Mouse (Mus musculus) forebrain, embryonic 15.5 days (tissue): ENCODE results near the gene Asphd2. TPM values are rescaled to one million over a fixed set of nuclear protein-coding genes. Genes with fewer than 3 reads are reported as not detected.

Source experiments
- ATAC-seq: fragments of 200-750 bp; cut with Nextera tagmentation; replicated peaks from 2 replicates; pipeline ENCODE4 v1.8.0; 2017; ENCODE audit warnings: mild to moderate bottlenecking, moderate TSS enrichment, moderate library complexity
- H3K27ac ChIP-seq: fragments of 300-500 bp; sonication (generic); replicated peaks from 2 replicates; pipeline ENCODE4 v1.5.1; 2015; ENCODE audit warnings: mild to moderate bottlenecking, inconsistent platforms
- H3K27me3 ChIP-seq: fragments of 300-500 bp; sonication (generic); 2 replicates; pipeline ENCODE4 v1.6.1; 2015; ENCODE audit warnings: inconsistent platforms
- H3K36me3 ChIP-seq: fragments of 300-500 bp; sonication (generic); 2 replicates; pipeline ENCODE4 v1.6.1; 2015; ENCODE audit warnings: mild to moderate bottlenecking, inconsistent platforms
- H3K4me1 ChIP-seq: fragments of 300-500 bp; sonication (generic); 2 replicates; pipeline ENCODE4 v1.6.1; 2015; ENCODE audit warnings: inconsistent platforms
- H3K4me2 ChIP-seq: fragments of 300-500 bp; sonication (generic); replicated peaks from 2 replicates; pipeline ENCODE4 v1.6.1; 2015; ENCODE audit warnings: mild to moderate bottlenecking, inconsistent platforms
- H3K4me3 ChIP-seq: fragments of 300-500 bp; sonication (generic); 2 replicates; pipeline ENCODE4 v1.5.1; 2015; ENCODE audit warnings: mild to moderate bottlenecking, inconsistent platforms
- H3K9ac ChIP-seq: fragments of 300-500 bp; sonication (generic); replicated peaks from 2 replicates; pipeline ENCODE4 v1.6.1; 2015; ENCODE audit warnings: mild to moderate bottlenecking, inconsistent platforms
- H3K9me3 ChIP-seq: fragments of 300-500 bp; sonication (generic); 2 replicates; pipeline ENCODE4 v1.6.1; 2016; ENCODE audit warnings: inconsistent platforms
- WGBS: fragments of 180-500 bp; shearing (Covaris S2); methylation state at CpG from one replicate; pipeline ENCODE4 v1.1.7; 2015; ENCODE audit warnings: mixed read lengths; 5-methylcytosine and 5-hydroxymethylcytosine counted together
- polyA plus RNA-seq: library from polyadenylated mRNA; unstranded; fragments of >200 nt; fragmentation: Nextera tagmentation; extraction: Ambion mirVana; gene quantifications from 2 replicates; pipeline ENCODE4 v1.2.1, GENCODE M21; 2015

Asphd2 gene
- polyA plus RNA-seq, 1 experiment from 2014 or later = 81.7 TPM

- H3K36me3 ChIP-seq = peaks cover 23% of the 10 kb centered on the region
- H3K9me3 ChIP-seq = no peaks in the 10 kb centered on the region
- peak overlapping the region; percentile 12; the same call in 1 of the 2 replicates for H3K27ac ChIP-seq
- no peaks in the 10 kb centered on the region for H3K27me3 ChIP-seq
- under 1% methylated on average over 22 of the region's 24 CpGs for WGBS
- ATAC-seq = peak; percentile 64
- H3K9ac ChIP-seq = peak overlapping the region; percentile 71
- peak overlapping the region; percentile 76 for H3K4me2 ChIP-seq
- H3K4me1 ChIP-seq = peaks cover 33% of the 10 kb centered on the region
- H3K4me3 ChIP-seq = peak overlapping the region; percentile 84
These were observed 51.5 kb downstream of the Asphd2 start for GRCm38 (mm10) chr5:112343205-112343595.

GRCm38 (mm10) chr5:112342463-112343204 is 52.0 kb downstream of the Asphd2 start, which contains the start of the genes Srrd and Hps4:
Srrd (minus strand) TSS chr5:112343040.
Hps4 (plus strand) TSS chr5:112343083.
- Histone ChIP-seq H3K36me3 (peaks cover 23% of the 10 kb centered on the region), H3K4me2 (peak within 1 kb of the TSS; percentile 76), H3K4me1 (peaks cover 33% of the 10 kb centered on the region), H3K4me3 (peak within 1 kb of the TSS; percentile 84), H3K9me3 (no peaks in the 10 kb centered on the region), H3K27me3 (no peaks in the 10 kb centered on the region), H3K27ac (peak within 1 kb of the TSS; percentile 44), H3K9ac (peak within 1 kb of the TSS; percentile 71)
- peak; percentile 72 for ATAC-seq
- 2% methylated on average over 64 of the region's 64 CpGs for WGBS

GRCm38 (mm10) chr5:112339215-112339614 is 55.5 kb downstream of the Asphd2 start:
- no peak overlapping the region for H3K4me2 ChIP-seq
- ATAC-seq = no peak
- no peaks in the 10 kb centered on the region for H3K27me3 ChIP-seq
- no peak overlapping the region for H3K27ac ChIP-seq
- H3K9ac ChIP-seq = no peak overlapping the region
- peaks cover 53% of the 10 kb centered on the region for H3K36me3 ChIP-seq
- peaks cover 22% of the 10 kb centered on the region for H3K4me1 ChIP-seq
- no peaks in the 10 kb centered on the region for H3K9me3 ChIP-seq
- 80% methylated on average over 7 of the region's 7 CpGs for WGBS
- H3K4me3 ChIP-seq = no peak overlapping the region

- Histone ChIP-seq H3K4me2 (no peak overlapping the region), H3K27me3 (no peaks in the 10 kb centered on the region), H3K27ac (no peak overlapping the region), H3K36me3 (peaks cover 74% of the 10 kb centered on the region), H3K4me3 (no peak overlapping the region), H3K9me3 (no peaks in the 10 kb centered on the region), H3K9ac (no peak overlapping the region), H3K4me1 (peaks cover 6% of the 10 kb centered on the region)
- 95% methylated on average over 22 of the region's 22 CpGs for WGBS
- ATAC-seq = no peak
These were observed 57.7 kb downstream of the Asphd2 start for GRCm38 (mm10) chr5:112337004-112337403.

GRCm38 (mm10) chr5:112335473-112335872 is 59.2 kb downstream of the Asphd2 start:
- no peak overlapping the region for H3K4me3 ChIP-seq
- peaks cover 89% of the 10 kb centered on the region for H3K36me3 ChIP-seq
- H3K27ac ChIP-seq = no peak overlapping the region
- ATAC-seq = no peak; the same call in 1 of the 2 replicates
- no peaks in the 10 kb centered on the region for H3K4me1 ChIP-seq
- H3K4me2 ChIP-seq = no peak overlapping the region
- no peaks in the 10 kb centered on the region for H3K27me3 ChIP-seq
- no peak overlapping the region for H3K9ac ChIP-seq
- WGBS = 32% methylated on average over 2 of the region's 2 CpGs
- H3K9me3 ChIP-seq = no peaks in the 10 kb centered on the region

Other genes with a start within 250 kb of the Asphd2 start
- 1.6 and 1.8 TPM in 2 replicates for gene Cryba4, start 142.3 kb downstream of the Asphd2 start, polyA plus RNA-seq
- gene Crybb1, start 139.1 kb downstream of the Asphd2 start, polyA plus RNA-seq = 5.4 and 5.5 TPM in 2 replicates
- gene Tpst2, start 118.2 kb downstream of the Asphd2 start, polyA plus RNA-seq = 28.8 and 29.5 TPM in 2 replicates
- gene Tfip11, start 68.5 kb downstream of the Asphd2 start, polyA plus RNA-seq = 33.9 and 34.4 TPM in 2 replicates
- 54.0 and 57.5 TPM in 2 replicates for gene Srrd, start 51.8 kb downstream of the Asphd2 start, polyA plus RNA-seq
- 33.4 and 33.8 TPM in 2 replicates for gene Hps4, start 51.8 kb downstream of the Asphd2 start, polyA plus RNA-seq
- 0.08 and 0.27 TPM in 2 replicates for gene Gm6583, start 38.8 kb downstream of the Asphd2 start, polyA plus RNA-seq
- 0.84 and 1.0 TPM in 2 replicates for gene Gm6588, start 54.6 kb upstream of the Asphd2 start, polyA plus RNA-seq
- gene Sez6l, start 182.3 kb upstream of the Asphd2 start, polyA plus RNA-seq = 33.1 and 33.3 TPM in 2 replicates